Mouse (Mus musculus) frontal cortex, adult 2 months (tissue): ENCODE results near the gene Runx2. TPM values are rescaled to one million over a fixed set of nuclear protein-coding genes. Genes with fewer than 3 reads are reported as not detected.

Source experiments
- DNase-seq, 2 experiments: peaks; one replicate each; pipeline ENCODE4 v3.0.0; 2022; ENCODE audit warnings: low spot score in 1 of 2; ENCODE audit errors: extremely low spot score in 1 of 2
- polyA plus RNA-seq: library from polyadenylated mRNA; depleted of rRNA; stranded (reverse); fragments of >200 nt; gene quantifications from 2 replicates; pipeline ENCODE4 v1.2.3, GENCODE M21; 2012

Runx2 gene
- polyA plus RNA-seq, 1 experiment = 12.8 TPM

DNA sequence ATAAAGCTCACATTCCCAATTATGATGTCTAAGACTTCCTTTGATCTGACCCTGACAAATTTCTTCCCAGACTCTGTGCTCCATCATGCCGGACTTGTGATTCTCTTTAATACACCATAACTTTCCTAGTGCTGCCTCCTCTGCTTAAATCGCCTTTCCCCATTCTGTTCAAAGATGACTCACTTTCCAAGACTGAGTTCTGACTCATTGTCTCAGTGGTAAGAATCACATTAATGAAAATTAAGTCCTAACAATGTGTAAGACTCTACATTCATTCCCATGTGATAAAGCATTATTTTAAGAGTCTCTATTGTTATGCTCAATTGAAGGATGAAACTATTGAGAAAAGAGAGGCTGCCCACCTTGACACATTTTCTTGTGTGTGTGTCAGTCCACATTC, 43.7 kb downstream of the Runx2 start:
- DNase-seq = peak in 1 of 2 experiments; percentile 10

DNA sequence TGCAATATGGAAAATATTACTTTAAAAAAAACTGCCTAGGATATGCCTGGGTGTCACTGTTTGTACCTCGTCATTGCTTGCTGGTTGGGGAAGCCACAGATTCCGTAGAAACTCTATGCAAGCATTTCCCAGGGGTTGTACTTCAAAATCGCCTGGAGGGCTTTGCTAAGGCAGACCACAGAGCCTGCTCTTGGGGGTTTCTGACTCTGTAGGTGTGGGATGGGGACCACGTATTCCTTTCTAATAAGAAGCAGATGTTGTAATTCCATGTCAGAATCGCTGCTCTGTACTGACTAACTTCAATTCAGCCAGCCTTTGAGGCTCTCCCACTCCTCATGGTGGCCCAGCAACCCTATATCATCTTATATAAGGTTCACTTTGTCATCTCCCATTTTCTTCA, 46.1 kb downstream of the Runx2 start:
- no peak for DNase-seq

DNA sequence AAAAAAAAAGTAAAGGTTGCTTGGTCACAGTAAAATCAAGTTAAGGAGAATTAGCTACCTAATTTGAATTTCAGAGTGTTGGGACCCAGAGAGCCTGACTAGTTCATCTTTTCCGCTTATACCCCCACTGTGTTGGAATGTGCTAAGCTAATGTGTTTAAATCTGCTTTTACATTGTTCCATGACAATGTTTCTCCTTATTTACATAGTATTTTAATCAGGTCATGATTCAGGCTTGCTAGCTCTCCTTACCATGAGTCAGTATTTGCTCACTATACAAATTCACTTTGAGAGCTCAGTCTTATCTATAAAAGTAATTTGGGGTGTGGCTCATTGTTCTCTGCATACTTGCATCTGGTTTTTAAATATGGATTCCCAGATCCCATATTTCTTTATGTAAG, 47.2 kb downstream of the Runx2 start:
- DNase-seq = no peak

DNA sequence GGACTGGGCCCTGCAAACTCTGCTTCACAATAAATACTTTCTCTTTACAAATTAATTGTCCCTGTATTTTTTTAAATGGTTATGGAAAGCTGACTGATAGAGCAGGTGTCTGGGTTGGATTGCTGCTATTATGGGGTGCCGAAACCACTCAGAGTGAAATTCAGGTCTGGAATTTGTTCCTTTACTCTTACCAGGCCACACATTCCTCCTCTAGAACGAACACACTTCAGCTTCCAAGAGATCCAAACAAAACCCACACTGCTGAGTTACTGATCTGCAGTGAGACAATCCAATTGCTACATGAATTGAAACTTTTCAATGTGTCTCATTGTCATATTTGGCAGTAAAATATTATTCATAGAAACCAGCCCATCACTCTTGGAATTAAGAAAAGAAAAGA, 47.6 kb downstream of the Runx2 start:
- no peak for DNase-seq

GRCm38 (mm10) chr17:44766318-44766717, 48.3 kb downstream of the Runx2 start:
- DNase-seq = no peak

GRCm38 (mm10) chr17:44745378-44745777, 69.2 kb downstream of the Runx2 start:
- no peak for DNase-seq

DNA sequence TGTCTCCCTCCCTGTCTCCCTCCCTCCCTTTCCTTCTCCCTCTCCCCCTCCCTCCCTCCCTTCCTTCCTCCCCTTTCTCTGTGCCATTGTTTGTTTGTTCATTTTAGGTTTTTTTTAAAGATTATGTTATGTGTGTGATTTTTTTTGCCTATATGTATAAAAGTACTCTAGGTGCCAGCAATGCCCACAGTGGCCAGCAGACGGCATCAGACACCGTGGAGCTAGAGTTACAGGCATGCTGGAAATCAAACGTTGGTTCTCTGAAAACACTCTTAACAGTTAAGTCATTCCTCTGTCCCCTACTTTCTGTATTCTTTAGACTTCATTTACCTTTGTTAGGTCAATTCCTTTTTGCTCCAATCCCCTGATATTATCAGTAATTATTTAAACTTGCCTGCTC, 70.8 kb downstream of the Runx2 start:
- no peak for DNase-seq

- no peak for DNase-seq
Measured at GRCm38 (mm10) chr17:44742246-44742645, 72.4 kb downstream of the Runx2 start.

- DNase-seq = peak in 1 of 2 experiments; percentile 42
Measured at GRCm38 (mm10) chr17:44738121-44738637, 76.4 kb downstream of the Runx2 start.

- peak in 1 of 2 experiments; percentile 40 for DNase-seq
Measured at GRCm38 (mm10) chr17:44737275-44738120, 77.1 kb downstream of the Runx2 start.

DNA sequence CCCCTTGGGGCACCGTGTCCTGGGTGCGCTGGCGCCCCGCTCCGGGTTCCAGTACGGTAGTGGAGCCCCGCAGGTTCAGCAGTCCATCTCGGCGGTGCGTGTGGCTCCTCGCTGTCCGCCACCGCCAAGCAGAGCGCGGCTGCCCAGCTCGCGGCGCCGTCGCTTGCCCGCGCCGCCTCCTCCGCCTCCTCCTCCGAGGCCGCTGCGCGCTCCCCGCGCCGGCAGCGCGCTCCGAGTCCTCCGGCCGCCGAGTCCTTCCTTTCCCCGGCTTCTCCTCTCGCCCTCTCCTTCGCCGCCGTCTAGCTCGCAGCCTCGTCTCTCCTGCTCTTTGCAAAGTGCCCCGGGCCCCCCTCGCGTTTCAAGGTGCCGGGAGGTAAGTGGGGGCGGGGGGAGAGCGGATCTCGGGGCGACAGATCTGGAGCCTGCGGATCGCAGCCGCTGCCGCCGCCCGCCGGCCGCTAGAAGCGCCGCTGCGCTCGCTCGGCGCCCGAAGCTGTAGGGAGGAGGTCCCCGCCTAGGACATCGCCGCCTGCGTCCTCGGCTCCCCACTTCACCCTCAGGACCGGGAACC, 78.5 kb downstream of the Runx2 start:
- peak in 1 of 2 experiments; percentile 65 for DNase-seq

- DNase-seq = peak in 1 of 2 experiments; percentile 39
Measured at GRCm38 (mm10) chr17:44735223-44735990, 79.2 kb downstream of the Runx2 start.

GRCm38 (mm10) chr17:44734501-44735222, 79.9 kb downstream of the Runx2 start:
- DNase-seq = peak in 1 of 2 experiments; percentile 53

- peak in 1 of 2 experiments; percentile 35 for DNase-seq
Measured at GRCm38 (mm10) chr17:44733544-44734310, 80.9 kb downstream of the Runx2 start.

DNA sequence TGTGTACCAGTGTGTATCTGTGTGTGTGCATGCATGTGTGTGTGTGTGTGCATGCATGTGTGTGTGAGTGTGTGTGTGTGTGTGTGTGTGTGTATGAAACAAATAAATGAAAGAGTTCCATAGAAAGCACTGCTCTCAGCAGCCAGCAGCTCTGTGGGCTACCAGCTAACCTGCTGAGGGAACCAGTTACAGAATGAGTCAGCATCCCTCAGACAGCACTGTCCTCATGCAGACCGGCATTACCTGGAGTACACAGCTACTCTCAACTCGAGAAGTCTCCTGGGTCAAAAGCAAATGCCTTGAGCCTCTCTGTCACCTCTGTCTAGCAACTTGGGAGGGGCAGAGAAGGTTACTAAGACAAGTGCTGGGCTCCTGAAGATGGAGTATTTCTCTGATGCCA, 86.1 kb downstream of the Runx2 start:
- DNase-seq = no peak

- DNase-seq = no peak
Measured at GRCm38 (mm10) chr17:44727675-44728074, 86.9 kb downstream of the Runx2 start.

DNA sequence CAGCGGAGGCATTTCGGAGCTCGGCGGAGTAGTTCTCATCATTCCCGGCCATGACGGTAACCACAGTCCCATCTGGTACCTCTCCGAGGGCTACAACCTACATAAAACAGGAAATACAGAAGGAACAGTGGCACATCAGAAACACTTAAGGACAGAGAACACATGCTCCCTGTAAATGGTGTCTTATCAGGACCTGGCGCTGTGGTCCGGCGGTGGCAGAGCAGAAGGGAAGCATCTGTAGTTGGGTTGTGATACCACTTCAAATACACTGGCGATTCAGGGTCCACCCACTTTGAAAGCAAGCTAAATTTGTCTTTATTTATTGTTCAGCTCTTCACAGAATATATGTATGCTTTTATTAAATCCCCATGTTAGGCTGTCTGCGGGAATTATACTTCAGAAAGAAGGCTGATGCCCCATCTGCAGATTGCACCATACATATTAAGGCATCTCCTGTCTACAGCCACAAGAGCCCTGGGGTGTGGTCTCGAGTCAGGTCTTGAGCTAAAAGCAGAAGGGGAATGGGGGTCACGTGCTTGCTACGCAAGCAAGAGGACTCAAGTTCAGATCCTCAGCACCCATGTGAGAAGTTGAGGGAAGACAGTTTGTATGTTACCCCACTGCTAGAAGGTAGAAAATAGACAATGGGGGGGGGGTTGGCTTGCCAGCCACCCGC, 89.7 kb downstream of the Runx2 start:
- DNase-seq = no peak

DNA sequence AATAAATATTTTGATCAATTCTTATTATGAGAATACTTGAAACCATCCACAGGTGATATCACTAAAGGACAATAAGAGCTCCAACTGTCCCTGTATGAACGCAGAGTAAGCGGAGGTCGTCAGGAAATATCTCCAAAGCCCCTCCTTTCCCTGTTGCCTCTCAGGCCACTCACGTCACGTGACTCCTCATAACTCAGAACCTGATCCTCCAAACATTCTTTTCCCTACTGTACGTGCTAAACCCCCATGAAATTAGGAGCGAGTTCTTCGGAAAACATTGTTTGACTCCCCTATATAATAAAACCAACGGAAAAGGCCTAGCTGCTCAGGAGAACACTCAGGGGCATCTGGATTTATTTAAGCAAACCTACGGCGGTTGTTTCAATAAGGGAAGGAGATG, 90.3 kb downstream of the Runx2 start:
- no peak for DNase-seq

DNA sequence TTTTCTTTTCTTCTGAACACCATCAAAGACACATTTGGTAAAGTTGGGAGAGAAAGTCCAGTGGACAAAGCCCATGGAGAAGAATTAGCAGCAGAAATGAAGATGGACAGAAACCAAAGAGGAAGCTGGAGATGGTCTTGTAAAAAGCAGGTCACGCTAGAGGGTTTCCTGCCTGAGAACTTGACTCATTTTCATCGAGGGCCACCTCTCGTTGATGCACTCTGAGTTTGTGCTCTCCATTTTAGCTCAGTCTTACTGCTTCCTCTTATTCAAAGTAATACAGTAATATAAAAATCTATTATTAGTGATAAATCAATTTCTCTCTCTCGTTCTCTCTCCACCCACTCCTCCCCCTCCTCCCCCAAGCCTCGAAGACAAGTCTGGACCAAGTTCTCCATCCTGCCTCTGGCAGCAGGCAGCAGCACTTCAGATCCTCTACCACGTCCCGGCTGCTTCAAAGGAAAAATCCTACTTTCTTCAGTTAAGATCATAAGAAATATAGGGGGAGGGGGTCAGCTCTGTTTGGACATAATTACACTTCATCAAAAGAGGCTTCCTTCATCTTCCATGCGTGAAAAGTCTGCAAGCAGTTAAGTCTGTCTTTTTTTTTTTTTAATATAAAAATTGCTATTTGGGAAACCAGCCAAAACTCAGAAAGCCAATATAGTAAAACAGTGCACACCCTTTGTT, 92.3 kb downstream of the Runx2 start:
- DNase-seq = no peak
